Comparison of ENCODE assay signal across 8 mouse cellular contexts in the genomic region with DNA sequence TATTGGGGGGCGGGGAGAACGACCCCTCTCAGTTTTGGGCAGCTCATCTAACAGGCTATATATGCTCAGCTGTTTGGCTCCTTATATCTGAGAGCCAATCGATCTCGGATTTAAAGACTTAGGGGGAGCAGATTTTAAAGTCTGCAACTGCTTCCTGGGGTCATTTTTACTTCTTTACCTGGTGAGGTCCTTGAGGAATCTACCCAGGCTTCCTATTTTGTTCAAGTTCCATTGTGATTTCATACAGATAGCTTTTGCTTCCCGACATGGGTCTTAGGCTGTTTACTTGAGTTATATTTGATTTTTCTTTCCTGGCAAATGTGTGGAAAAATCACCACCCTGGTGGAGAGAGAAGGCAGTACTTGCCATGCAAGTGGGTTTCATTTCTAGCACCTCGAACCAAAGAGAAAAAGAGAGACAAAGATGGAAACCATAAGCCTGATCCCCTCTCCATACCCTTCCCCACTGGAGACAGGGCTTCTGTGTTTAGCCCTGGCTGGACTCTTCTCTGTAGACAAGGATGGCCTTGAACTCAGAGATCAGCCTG. TPM values are rescaled to one million over a fixed set of nuclear protein-coding genes. Genes with fewer than 3 reads are reported as not detected.
DNase-seq lines count a peak whose midpoint lies in the region; ATAC-seq and TF ChIP-seq lines count a peak whose summit lies in the region.

No protein-coding gene starts in this region.

- peak overlapping the region; percentile 70 for H3K9ac ChIP-seq in lung, embryonic 15.5 days
- H3K9ac ChIP-seq in embryonic facial prominence, embryonic 13.5 days: peak overlapping the region; percentile 90
- peak overlapping the region; percentile 85 for H3K9ac ChIP-seq in limb, embryonic 12.5 days (replicated peaks)

- no peak for ATAC-seq in lung, embryonic 15.5 days (ENCODE audit: borderline replicate concordance, extremely low read depth, low FRiP score, low TSS enrichment)
- ATAC-seq in embryonic facial prominence, embryonic 13.5 days (ENCODE audit: insufficient number of reproducible peaks, insufficient read depth, low FRiP score, low TSS enrichment, low read depth): no peak
- no peak for ATAC-seq in limb, embryonic 12.5 days (ENCODE audit: insufficient number of reproducible peaks, insufficient read depth, low FRiP score, low TSS enrichment, low read depth)

- 12% methylated on average over 6 of the region's 6 CpGs for WGBS in lung, embryonic 15.5 days
- 32% methylated on average over 6 of the region's 6 CpGs for WGBS in embryonic facial prominence, embryonic 13.5 days
- 43% methylated on average over 6 of the region's 6 CpGs for WGBS in limb, embryonic 12.5 days
- WGBS in small intestine, adult 2 months: 18% methylated on average over 6 of the region's 6 CpGs

- no peaks in the 10 kb centered on the region for H3K36me3 ChIP-seq in lung, embryonic 15.5 days
- no peaks in the 10 kb centered on the region for H3K36me3 ChIP-seq in embryonic facial prominence, embryonic 13.5 days
- peaks cover 3% of the 10 kb centered on the region; the same call in 1 of the 2 replicates for H3K36me3 ChIP-seq in limb, embryonic 12.5 days
- no peaks in the 10 kb centered on the region for H3K36me3 ChIP-seq in small intestine, adult 2 months (ENCODE audit: control insufficient read depth, insufficient read depth, low read length)

- DNase-seq in lung, postnatal 36 days: no peak
- DNase-seq in layer of hippocampus, postnatal 14 days (ENCODE audit: low spot score in 2 of 2): no peak
- DNase-seq in frontal cortex, postnatal 10 days (ENCODE audit: low spot score in 2 of 2): no peak
- no peak for DNase-seq in spleen, postnatal 4 days (ENCODE audit: low spot score in 2 of 2)

- H3K4me1 ChIP-seq in lung, embryonic 15.5 days: peaks cover 9% of the 10 kb centered on the region
- peaks cover 13% of the 10 kb centered on the region for H3K4me1 ChIP-seq in embryonic facial prominence, embryonic 13.5 days
- peaks cover 13% of the 10 kb centered on the region for H3K4me1 ChIP-seq in limb, embryonic 12.5 days (replicated peaks)
- no peaks in the 10 kb centered on the region for H3K4me1 ChIP-seq in small intestine, adult 2 months (ENCODE audit: control insufficient read depth, insufficient read depth, insufficient read length, low read length)

- no peak for TF ChIP-seq POLR2A in small intestine, adult 2 months (IDR thresholded peaks at IDR 0.05; ENCODE audit: low read depth, low read length)

- H3K27me3 ChIP-seq in lung, embryonic 15.5 days: no peaks in the 10 kb centered on the region
- H3K27me3 ChIP-seq in embryonic facial prominence, embryonic 13.5 days: no peaks in the 10 kb centered on the region
- H3K27me3 ChIP-seq in limb, embryonic 12.5 days: no peaks in the 10 kb centered on the region
- 0 out of 2 replicates have a peak, but pooled peaks cover 3% of the 10 kb centered on the region for H3K27me3 ChIP-seq in small intestine, adult 2 months (ENCODE audit: control insufficient read depth, insufficient read depth, low read length)

- peak overlapping the region; percentile 97 for H3K4me3 ChIP-seq in lung, embryonic 15.5 days
- peak overlapping the region; percentile 84 for H3K4me3 ChIP-seq in embryonic facial prominence, embryonic 13.5 days
- H3K4me3 ChIP-seq in limb, embryonic 12.5 days (replicated peaks): peak overlapping the region; percentile 86
- H3K4me3 ChIP-seq in small intestine, adult 2 months (ENCODE audit: low read depth, low read length): peak overlapping the region; percentile 93; the same call in 1 of the 2 replicates

- H3K27ac ChIP-seq in lung, embryonic 15.5 days: peak overlapping the region; percentile 84; the same call in 1 of the 2 replicates
- H3K27ac ChIP-seq in embryonic facial prominence, embryonic 13.5 days: peak overlapping the region; percentile 16; the same call in 1 of the 2 replicates
- 0 out of 2 replicates have a peak overlapping the region, but pooled peaks have one; percentile 23 for H3K27ac ChIP-seq in limb, embryonic 12.5 days
- H3K27ac ChIP-seq in small intestine, adult 2 months (ENCODE audit: insufficient read depth, low read depth, low read length): no peak overlapping the region

- H3K9me3 ChIP-seq in lung, embryonic 15.5 days: no peaks in the 10 kb centered on the region
- no peaks in the 10 kb centered on the region for H3K9me3 ChIP-seq in embryonic facial prominence, embryonic 13.5 days
- no peaks in the 10 kb centered on the region for H3K9me3 ChIP-seq in limb, embryonic 12.5 days

- no peak for TF ChIP-seq CTCF in small intestine, adult 2 months (IDR thresholded peaks at IDR 0.05; ENCODE audit: extremely low read depth, insufficient read length, insufficient replicate concordance, low read depth, low read length)

- H3K4me2 ChIP-seq in lung, embryonic 15.5 days: peak overlapping the region; percentile 85
- H3K4me2 ChIP-seq in embryonic facial prominence, embryonic 13.5 days: peak overlapping the region; percentile 84
- H3K4me2 ChIP-seq in limb, embryonic 12.5 days: peak overlapping the region; percentile 91

RNA-seq across cellular contexts. Expression of gene Slc7a6, which starts 1.4 kb away (rescaled TPM):
- 50.8 and 57.6 TPM in 2 replicates for polyA plus RNA-seq in lung, embryonic 15.5 days (2015; fragmentation: Nextera tagmentation; extraction: Ambion mirVana)
- 57.6 and 59.2 TPM in 2 replicates for polyA plus RNA-seq in embryonic facial prominence, embryonic 13.5 days (2015; fragmentation: Nextera tagmentation; extraction: Ambion mirVana)
- polyA plus RNA-seq in limb, embryonic 12.5 days (2016; fragmentation: Nextera tagmentation; extraction: Ambion mirVana): 64.5 and 70.8 TPM in 2 replicates
- 5.3 and 6.2 TPM in 2 replicates for polyA plus RNA-seq in small intestine, adult 2 months (2012; rRNA removed)
- total RNA-seq in layer of hippocampus, postnatal 14 days (2021): 10 to 100 TPM; 25.7 to 26.3 TPM

RNA-seq across cellular contexts. Expression of gene Pla2g15, which starts 19.8 kb away (rescaled TPM):
- polyA plus RNA-seq in lung, embryonic 15.5 days (2015; fragmentation: Nextera tagmentation; extraction: Ambion mirVana): 12.7 and 13.7 TPM in 2 replicates
- polyA plus RNA-seq in embryonic facial prominence, embryonic 13.5 days (2015; fragmentation: Nextera tagmentation; extraction: Ambion mirVana): 18.1 and 18.7 TPM in 2 replicates
- polyA plus RNA-seq in limb, embryonic 12.5 days (2016; fragmentation: Nextera tagmentation; extraction: Ambion mirVana): 16.7 and 16.8 TPM in 2 replicates
- 2.6 and 2.8 TPM in 2 replicates for polyA plus RNA-seq in small intestine, adult 2 months (2012; rRNA removed)
- total RNA-seq in layer of hippocampus, postnatal 14 days (2021): 10 to 100 TPM; 18.5 to 19.4 TPM

RNA-seq across cellular contexts. Expression of gene Esrp2, which starts 33.2 kb away (rescaled TPM):
- 43.6 and 44.1 TPM in 2 replicates for polyA plus RNA-seq in lung, embryonic 15.5 days (2015; fragmentation: Nextera tagmentation; extraction: Ambion mirVana)
- 22.2 and 25.9 TPM in 2 replicates for polyA plus RNA-seq in embryonic facial prominence, embryonic 13.5 days (2015; fragmentation: Nextera tagmentation; extraction: Ambion mirVana)
- polyA plus RNA-seq in limb, embryonic 12.5 days (2016; fragmentation: Nextera tagmentation; extraction: Ambion mirVana): 7.4 and 8.1 TPM in 2 replicates
- 27.5 and 30.9 TPM in 2 replicates for polyA plus RNA-seq in small intestine, adult 2 months (2012; rRNA removed)
- not detected for total RNA-seq in layer of hippocampus, postnatal 14 days (2021)

RNA-seq across cellular contexts. Expression of gene Slc7a6os, which starts 40.7 kb away (rescaled TPM):
- 33.4 and 36.0 TPM in 2 replicates for polyA plus RNA-seq in lung, embryonic 15.5 days (2015; fragmentation: Nextera tagmentation; extraction: Ambion mirVana)
- 43.2 and 46.8 TPM in 2 replicates for polyA plus RNA-seq in embryonic facial prominence, embryonic 13.5 days (2015; fragmentation: Nextera tagmentation; extraction: Ambion mirVana)
- 44.7 and 47.1 TPM in 2 replicates for polyA plus RNA-seq in limb, embryonic 12.5 days (2016; fragmentation: Nextera tagmentation; extraction: Ambion mirVana)
- polyA plus RNA-seq in small intestine, adult 2 months (2012; rRNA removed): 16.1 and 17.6 TPM in 2 replicates
- 10 to 100 TPM; 26.6 to 28.3 TPM for total RNA-seq in layer of hippocampus, postnatal 14 days (2021)

RNA-seq across cellular contexts. Expression of gene Prmt7, which starts 40.7 kb away (rescaled TPM):
- 46.3 and 46.5 TPM in 2 replicates for polyA plus RNA-seq in lung, embryonic 15.5 days (2015; fragmentation: Nextera tagmentation; extraction: Ambion mirVana)
- polyA plus RNA-seq in embryonic facial prominence, embryonic 13.5 days (2015; fragmentation: Nextera tagmentation; extraction: Ambion mirVana): 45.0 and 49.4 TPM in 2 replicates
- 56.4 and 58.6 TPM in 2 replicates for polyA plus RNA-seq in limb, embryonic 12.5 days (2016; fragmentation: Nextera tagmentation; extraction: Ambion mirVana)
- 7.8 and 11.9 TPM in 2 replicates for polyA plus RNA-seq in small intestine, adult 2 months (2012; rRNA removed)
- 10 to 100 TPM; 32.1 to 34.3 TPM for total RNA-seq in layer of hippocampus, postnatal 14 days (2021)
